In genomic region chr12:52138296-52138695, GRCm38 (mm10) we compare ENCODE assay signal across 17 mouse cellular contexts.
"Had no signal": no experiment of that assay in that cellular context is flagged by ENCODE, and none has a peak within 500 bp of the region (broad histone marks: within the 10 kb centered on the region; RNA-seq: fewer than 3 reads in every experiment).

No protein-coding gene starts in this region.

- H3K4me2 ChIP-seq: limb, embryonic 12.5 days; liver, embryonic 13.5 days; lung, embryonic 15.5 days; midbrain, embryonic 12.5 days; stomach, embryonic 15.5 days had no signal

- H3K4me1 ChIP-seq: liver, embryonic 13.5 days; lung, embryonic 15.5 days; megakaryocyte, embryonic 14.5 days; stomach, embryonic 15.5 days had no signal

- H3K36me3 ChIP-seq: limb, embryonic 12.5 days; liver, embryonic 13.5 days; lung, embryonic 15.5 days; midbrain, embryonic 12.5 days; stomach, embryonic 15.5 days had no signal

- H3K27me3 ChIP-seq: limb, embryonic 12.5 days; liver, embryonic 13.5 days; lung, embryonic 15.5 days; megakaryocyte, embryonic 14.5 days; midbrain, embryonic 12.5 days; stomach, embryonic 15.5 days had no signal

- H3K27ac ChIP-seq: limb, embryonic 12.5 days; liver, embryonic 13.5 days; lung, embryonic 15.5 days; macrophage; midbrain, embryonic 12.5 days; stomach, embryonic 15.5 days had no signal

- H3K4me3 ChIP-seq: limb, embryonic 12.5 days; liver, embryonic 13.5 days; lung, embryonic 15.5 days; megakaryocyte, embryonic 14.5 days; midbrain, embryonic 12.5 days; stomach, embryonic 15.5 days had no signal

- H3K9ac ChIP-seq: limb, embryonic 12.5 days; liver, embryonic 13.5 days; liver, postnatal 0 days; lung, embryonic 15.5 days; midbrain, embryonic 12.5 days; stomach, embryonic 15.5 days had no signal

- ATAC-seq: liver, postnatal 0 days had no signal

- DNase-seq: kidney, adult 2 months; kidney, postnatal 25 days; layer of hippocampus, postnatal 36 days; liver; liver, embryonic 13.5 days; liver, postnatal 0 days; lung, postnatal 14 days; right cerebral cortex, postnatal 4 days; spleen, adult 18-20 months; thymus, adult 2 months; thymus, postnatal 25 days had no signal

- H3K9me3 ChIP-seq: limb, embryonic 12.5 days; liver, embryonic 13.5 days; lung, embryonic 15.5 days; midbrain, embryonic 12.5 days; stomach, embryonic 15.5 days had no signal
